Mouse (Mus musculus) stomach, postnatal 0 days (tissue): ENCODE measurements at regions not wholly inside any gene's neighbourhood (a gene's known extent, or its start where the extent isn't known, plus 50 kb on each side); places are given as distances from the start of the nearest gene placed in this dataset.

Source experiments
- CTCF ChIP-seq: IDR thresholded peaks from 2 replicates; pipeline ENCODE4 v1.5.1; 2016; ENCODE audit warnings: antibody characterized with exemption, low read depth, mild to moderate bottlenecking, moderate library complexity
- EP300 ChIP-seq: optimal IDR thresholded peaks from 2 replicates; pipeline ENCODE3; 2016; ENCODE audit warnings: antibody characterized with exemption

DNA sequence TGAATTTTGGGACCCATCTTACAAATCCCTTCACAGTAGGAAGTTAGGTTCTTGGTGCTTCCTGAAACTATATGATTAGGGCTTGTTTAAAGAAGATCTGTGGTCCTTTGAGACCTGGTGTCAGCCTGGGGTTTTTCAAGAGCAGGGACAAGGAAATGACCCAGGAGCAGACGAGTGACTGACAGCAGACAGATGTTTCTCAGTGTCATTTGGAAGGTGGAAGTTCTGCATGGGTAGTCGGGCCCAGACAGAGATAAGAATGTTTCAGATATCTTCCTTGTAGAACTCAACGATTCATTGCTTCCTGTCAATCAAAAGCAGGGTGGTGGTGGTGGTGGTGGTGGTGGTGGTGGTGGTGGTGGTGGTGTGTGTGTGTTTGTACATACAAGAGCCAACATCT, 75.1 kb upstream of the Nrip1 start:
- TF ChIP-seq CTCF (no peak), EP300 (no peak)
